Mouse (Mus musculus): ENCODE data around the gene Amn1. TPM values are rescaled to one million over a fixed set of nuclear protein-coding genes. Genes with fewer than 3 reads are reported as not detected.
"Not testable (repeated sequence)": the region's sequence is repeated elsewhere in the genome, so short reads cannot be mapped to it uniquely, and the experiment has no call there.

Gene Amn1
- 10 to 100 TPM; 17.2 to 31.1 TPM for polyA plus RNA-seq (2017; shearing (Covaris generic))

GRCm38 (mm10) chr6:149188041-149188924 lies at the start of gene Amn1:
Amn1 (minus strand) TSS chr6:149188712.
- ATAC-seq = peak; percentile 98

- no peak for ATAC-seq
Observed at GRCm38 (mm10) chr6:149236807-149237206, 48.3 kb upstream of the Amn1 start.

- ATAC-seq = no peak
Observed at GRCm38 (mm10) chr6:149233918-149234317, 45.4 kb upstream of the Amn1 start.

- no peak for ATAC-seq
Observed at GRCm38 (mm10) chr6:149224751-149225150, 36.2 kb upstream of the Amn1 start.

GRCm38 (mm10) chr6:149221296-149221695 lies 32.8 kb upstream of the Amn1 start:
- no peak for ATAC-seq

- ATAC-seq = no peak
Observed at GRCm38 (mm10) chr6:149198572-149198971, 10.1 kb upstream of the Amn1 start.

- no peak for ATAC-seq
Observed at GRCm38 (mm10) chr6:149197116-149197515, 8.6 kb upstream of the Amn1 start.

- peak; percentile 51 for ATAC-seq
Observed at GRCm38 (mm10) chr6:149193276-149193905, 4.9 kb upstream of the Amn1 start.

GRCm38 (mm10) chr6:149191951-149192350 lies 3.4 kb upstream of the Amn1 start:
- not testable (repeated sequence) for ATAC-seq

GRCm38 (mm10) chr6:149189340-149189922 lies 919 bp upstream of the Amn1 start:
- no peak for ATAC-seq

GRCm38 (mm10) chr6:149188925-149189257 lies 379 bp upstream of the Amn1 start:
- ATAC-seq = peak; percentile 9

GRCm38 (mm10) chr6:149187371-149187770 lies 1.1 kb downstream of the Amn1 start:
- no peak for ATAC-seq

- no peak for ATAC-seq
Observed at GRCm38 (mm10) chr6:149184007-149184406, 4.5 kb downstream of the Amn1 start.

- ATAC-seq = no peak
Observed at GRCm38 (mm10) chr6:149179064-149179463, 9.4 kb downstream of the Amn1 start.

- ATAC-seq = no peak
Observed at GRCm38 (mm10) chr6:149174932-149175570, 13.5 kb downstream of the Amn1 start.

- ATAC-seq = no peak
Observed at GRCm38 (mm10) chr6:149173831-149174625, 14.5 kb downstream of the Amn1 start.

GRCm38 (mm10) chr6:149169965-149170364 lies 18.5 kb downstream of the Amn1 start:
- ATAC-seq = not testable (repeated sequence)

GRCm38 (mm10) chr6:149168436-149168835 lies 20.1 kb downstream of the Amn1 start:
- ATAC-seq = no peak

GRCm38 (mm10) chr6:149167672-149168071 lies 20.8 kb downstream of the Amn1 start:
- ATAC-seq = no peak

- ATAC-seq = not testable (repeated sequence)
Observed at GRCm38 (mm10) chr6:149167038-149167437, 21.5 kb downstream of the Amn1 start.

- no peak for ATAC-seq
Observed at GRCm38 (mm10) chr6:149155031-149155841, 33.3 kb downstream of the Amn1 start.

Measured in activated CD4-positive, CD25-positive, alpha-beta regulatory T cell, adult 4 months (primary cell).